Mouse (Mus musculus): ENCODE data around the gene Frmd4a. TPM values are rescaled to one million over a fixed set of nuclear protein-coding genes. Genes with fewer than 3 reads are reported as not detected.

Gene Frmd4a
- total and polyA plus RNA-seq, 2 experiments from 2014 or later = 40.7 to 55.8 TPM

- Histone ChIP-seq H3K27me3 (ENCODE audit: insufficient read depth, low read length) (no peaks in the 10 kb centered on the region), H3K4me3 (ENCODE audit: low read length) (no peak overlapping the region), H3K4me2 (ENCODE audit: low read depth, low read length) (no peak overlapping the region), H3K4me1 (ENCODE audit: insufficient read depth, low read length) (0 out of 2 replicates have a peak, but pooled peaks cover 5% of the 10 kb centered on the region), H3K36me3 (ENCODE audit: insufficient read depth, low read length) (peaks cover 8% of the 10 kb centered on the region; the same call in 1 of the 2 replicates), H3K9me3 (ENCODE audit: low read length) (no peaks in the 10 kb centered on the region), H3K9ac (replicated peaks; ENCODE audit: low read length) (no peak overlapping the region), H3K27ac (no peak overlapping the region; the same call in 1 of the 2 replicates)
- ATAC-seq (no peak), DNase-seq (ENCODE audit: low spot score) (no peak)
- no peak for TF ChIP-seq CTCF (IDR thresholded peaks at IDR 0.05; ENCODE audit: low read depth)
- 21% methylated on average over 1 of the region's 1 CpGs for WGBS
Measured at GRCm38 (mm10) chr2:4543417-4543775, 525.9 kb downstream of the Frmd4a start.

DNA sequence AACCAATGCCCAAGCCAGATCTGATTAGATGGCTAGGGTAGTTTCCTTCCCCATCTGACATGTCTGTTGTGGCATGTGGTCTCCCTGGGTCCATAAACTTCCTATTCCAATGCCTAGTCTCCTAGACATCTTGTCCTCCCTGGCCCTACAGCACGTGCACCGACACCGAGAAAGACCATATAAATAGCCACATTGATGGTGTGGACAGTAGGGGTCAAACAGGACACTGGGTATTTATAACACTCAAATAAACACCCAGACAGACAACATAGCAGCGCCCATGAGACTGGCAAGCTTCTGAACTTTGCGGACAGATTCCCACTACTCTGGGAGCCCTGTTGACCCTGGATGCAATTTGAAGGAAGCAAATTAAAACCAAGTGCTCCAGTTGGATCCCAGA, 526.8 kb downstream of the Frmd4a start:
- 0 out of 2 replicates have a peak, but pooled peaks cover 5% of the 10 kb centered on the region for H3K4me1 ChIP-seq (ENCODE audit: insufficient read depth, low read length)
- ATAC-seq (no peak), DNase-seq (ENCODE audit: low spot score) (no peak)
- H3K4me2 ChIP-seq (ENCODE audit: low read depth, low read length) = no peak overlapping the region
- peaks cover 5% of the 10 kb centered on the region; the same call in 1 of the 2 replicates for H3K36me3 ChIP-seq (ENCODE audit: insufficient read depth, low read length)
- no peak overlapping the region for H3K4me3 ChIP-seq (ENCODE audit: low read length)
- no peak overlapping the region for H3K9ac ChIP-seq (replicated peaks; ENCODE audit: low read length)
- H3K27me3 ChIP-seq (ENCODE audit: insufficient read depth, low read length) = no peaks in the 10 kb centered on the region
- 61% methylated on average over 5 of the region's 5 CpGs for WGBS
- H3K9me3 ChIP-seq (ENCODE audit: low read length) = no peaks in the 10 kb centered on the region
- H3K27ac ChIP-seq = no peak overlapping the region
- no peak for TF ChIP-seq CTCF (IDR thresholded peaks at IDR 0.05; ENCODE audit: low read depth)

- 78% methylated on average over 6 of the region's 6 CpGs for WGBS
- H3K4me1 ChIP-seq (ENCODE audit: insufficient read depth, low read length) = 0 out of 2 replicates have a peak, but pooled peaks cover 5% of the 10 kb centered on the region
- ATAC-seq (no peak), DNase-seq (ENCODE audit: low spot score) (no peak)
- H3K4me2 ChIP-seq (ENCODE audit: low read depth, low read length) = no peak overlapping the region
- H3K4me3 ChIP-seq (ENCODE audit: low read length) = no peak overlapping the region
- no peaks in the 10 kb centered on the region for H3K27me3 ChIP-seq (ENCODE audit: insufficient read depth, low read length)
- no peaks in the 10 kb centered on the region for H3K9me3 ChIP-seq (ENCODE audit: low read length)
- H3K9ac ChIP-seq (replicated peaks; ENCODE audit: low read length) = no peak overlapping the region
- peaks cover 3% of the 10 kb centered on the region; the same call in 1 of the 2 replicates for H3K36me3 ChIP-seq (ENCODE audit: insufficient read depth, low read length)
- H3K27ac ChIP-seq = no peak overlapping the region
- TF ChIP-seq CTCF (IDR thresholded peaks at IDR 0.05; ENCODE audit: low read depth) = no peak
Measured at GRCm38 (mm10) chr2:4545261-4545660, 527.7 kb downstream of the Frmd4a start.

- H3K4me2 ChIP-seq (ENCODE audit: low read depth, low read length) = no peak overlapping the region
- H3K36me3 ChIP-seq (ENCODE audit: insufficient read depth, low read length) = no peaks in the 10 kb centered on the region; the same call in 1 of the 2 replicates
- no peak overlapping the region for H3K9ac ChIP-seq (replicated peaks; ENCODE audit: low read length)
- no peaks in the 10 kb centered on the region for H3K27me3 ChIP-seq (ENCODE audit: insufficient read depth, low read length)
- no peak for DNase-seq (ENCODE audit: low spot score)
- 0 out of 2 replicates have a peak, but pooled peaks cover 5% of the 10 kb centered on the region for H3K4me1 ChIP-seq (ENCODE audit: insufficient read depth, low read length)
- no peak overlapping the region; the same call in 1 of the 2 replicates for H3K27ac ChIP-seq
- ATAC-seq = no peak
- H3K9me3 ChIP-seq (ENCODE audit: low read length) = no peaks in the 10 kb centered on the region
- TF ChIP-seq CTCF (IDR thresholded peaks at IDR 0.05; ENCODE audit: low read depth) = no peak
- no peak overlapping the region for H3K4me3 ChIP-seq (ENCODE audit: low read length)
- WGBS = 76% methylated on average over 5 of the region's 5 CpGs
Measured at GRCm38 (mm10) chr2:4547003-4547662, 529.6 kb downstream of the Frmd4a start.

GRCm38 (mm10) chr2:4549271-4549670, 531.8 kb downstream of the Frmd4a start:
- TF ChIP-seq CTCF (IDR thresholded peaks at IDR 0.05; ENCODE audit: low read depth) = no peak
- ATAC-seq (no peak), DNase-seq (ENCODE audit: low spot score) (no peak)
- Histone ChIP-seq H3K27me3 (ENCODE audit: insufficient read depth, low read length) (no peaks in the 10 kb centered on the region), H3K9me3 (ENCODE audit: low read length) (no peaks in the 10 kb centered on the region), H3K4me3 (ENCODE audit: low read length) (no peak overlapping the region), H3K4me2 (ENCODE audit: low read depth, low read length) (no peak overlapping the region), H3K4me1 (ENCODE audit: insufficient read depth, low read length) (no peaks in the 10 kb centered on the region), H3K27ac (no peak overlapping the region), H3K9ac (replicated peaks; ENCODE audit: low read length) (no peak overlapping the region), H3K36me3 (ENCODE audit: insufficient read depth, low read length) (no peaks in the 10 kb centered on the region; the same call in 1 of the 2 replicates)
- 94% methylated on average over 14 of the region's 14 CpGs for WGBS

DNA sequence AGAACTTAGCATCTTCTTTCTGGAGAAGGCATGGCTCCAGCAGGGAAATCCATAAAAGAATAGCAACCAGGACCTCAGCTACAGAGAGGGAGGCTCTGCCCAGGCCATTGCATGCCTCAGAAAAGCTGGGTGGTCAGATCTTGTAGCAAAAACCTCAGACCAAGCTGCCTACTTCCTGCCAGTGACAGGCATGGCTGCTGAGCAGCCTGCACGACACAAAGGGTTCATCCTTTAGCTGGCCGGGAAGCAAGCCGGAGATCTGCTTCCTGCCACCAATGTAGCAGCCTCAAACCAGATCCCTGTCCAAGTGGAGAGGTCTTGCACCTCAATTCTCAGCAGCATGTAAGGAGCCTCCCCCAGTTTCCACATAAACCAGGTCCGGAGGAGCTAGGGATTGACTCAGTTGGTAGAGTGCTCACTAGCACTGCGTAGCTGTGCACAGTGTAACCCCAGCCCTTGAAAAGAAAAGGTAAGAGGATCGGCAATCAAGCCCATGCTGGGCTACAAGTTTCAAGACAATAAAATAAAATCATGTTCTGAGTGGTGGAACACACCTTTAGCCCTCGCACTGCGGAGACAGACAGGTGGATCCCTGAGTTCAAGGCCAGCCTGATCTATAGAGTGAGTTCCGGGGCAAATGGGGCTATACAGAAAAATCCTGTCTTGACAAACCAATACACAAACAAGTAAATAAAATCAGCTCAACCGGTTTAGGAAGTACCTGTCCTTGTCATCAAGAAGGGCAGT, 532.7 kb downstream of the Frmd4a start:
- H3K27me3 ChIP-seq (ENCODE audit: insufficient read depth, low read length) = no peaks in the 10 kb centered on the region
- ATAC-seq (no peak), DNase-seq (ENCODE audit: low spot score) (no peak)
- no peak overlapping the region for H3K4me2 ChIP-seq (ENCODE audit: low read depth, low read length)
- H3K9me3 ChIP-seq (ENCODE audit: low read length) = no peaks in the 10 kb centered on the region
- H3K9ac ChIP-seq (replicated peaks; ENCODE audit: low read length) = no peak overlapping the region
- H3K4me1 ChIP-seq (ENCODE audit: insufficient read depth, low read length) = no peaks in the 10 kb centered on the region
- no peak overlapping the region for H3K4me3 ChIP-seq (ENCODE audit: low read length)
- WGBS = 89% methylated on average over 10 of the region's 10 CpGs
- H3K27ac ChIP-seq = no peak overlapping the region
- TF ChIP-seq CTCF (IDR thresholded peaks at IDR 0.05; ENCODE audit: low read depth) = no peak
- no peaks in the 10 kb centered on the region; the same call in 1 of the 2 replicates for H3K36me3 ChIP-seq (ENCODE audit: insufficient read depth, low read length)

Measured in hindbrain, postnatal 0 days (tissue).